Mouse (Mus musculus) midbrain, embryonic 13.5 days (tissue): ENCODE data around the gene Sufu. TPM values are rescaled to one million over a fixed set of nuclear protein-coding genes. Genes with fewer than 3 reads are reported as not detected.

Source experiments
- ATAC-seq: fragments of 200-750 bp; cut with Nextera tagmentation; 2 replicates; pipeline ENCODE4 v1.8.0; 2017; ENCODE audit warnings: mild to moderate bottlenecking, moderate TSS enrichment, moderate library complexity
- H3K27ac ChIP-seq: fragments of 300-500 bp; sonication (generic); 2 replicates; pipeline ENCODE4 v1.5.1; 2015; ENCODE audit warnings: inconsistent platforms, mild to moderate bottlenecking, moderate library complexity
- H3K27me3 ChIP-seq: fragments of 300-500 bp; sonication (generic); 2 replicates; pipeline ENCODE4 v1.6.1; 2015; ENCODE audit warnings: mild to moderate bottlenecking, inconsistent platforms
- H3K36me3 ChIP-seq: fragments of 300-500 bp; sonication (generic); 2 replicates; pipeline ENCODE4 v1.6.1; 2015; ENCODE audit warnings: mild to moderate bottlenecking, inconsistent platforms
- H3K4me1 ChIP-seq: fragments of 300-500 bp; sonication (generic); replicated peaks from 2 replicates; pipeline ENCODE4 v1.6.1; 2015; ENCODE audit warnings: inconsistent platforms
- H3K4me2 ChIP-seq: fragments of 300-500 bp; sonication (generic); replicated peaks from 2 replicates; pipeline ENCODE4 v1.6.1; 2015; ENCODE audit warnings: moderate library complexity, mild to moderate bottlenecking, inconsistent platforms
- H3K4me3 ChIP-seq: fragments of 300-500 bp; sonication (generic); replicated peaks from 2 replicates; pipeline ENCODE4 v1.5.1; 2015; ENCODE audit warnings: mild to moderate bottlenecking, inconsistent platforms
- H3K9ac ChIP-seq: fragments of 300-500 bp; sonication (generic); replicated peaks from 2 replicates; pipeline ENCODE4 v1.6.1; 2015; ENCODE audit warnings: mild to moderate bottlenecking, inconsistent platforms
- H3K9me3 ChIP-seq: fragments of 300-500 bp; sonication (generic); 2 replicates; pipeline ENCODE4 v1.6.1; 2016; ENCODE audit warnings: mild to moderate bottlenecking, inconsistent platforms
- WGBS: fragments of 180-500 bp; shearing (Covaris S2); methylation state at CpG from one replicate; pipeline ENCODE4 v1.1.7; 2015; 5-methylcytosine and 5-hydroxymethylcytosine counted together
- polyA plus RNA-seq: library from polyadenylated mRNA; unstranded; fragments of >200 nt; fragmentation: Nextera tagmentation; extraction: Ambion mirVana; gene quantifications from 2 replicates; pipeline ENCODE4 v1.2.1, GENCODE M21; 2015

The Sufu gene
- polyA plus RNA-seq, 1 experiment from 2014 or later = 28.6 TPM

DNA sequence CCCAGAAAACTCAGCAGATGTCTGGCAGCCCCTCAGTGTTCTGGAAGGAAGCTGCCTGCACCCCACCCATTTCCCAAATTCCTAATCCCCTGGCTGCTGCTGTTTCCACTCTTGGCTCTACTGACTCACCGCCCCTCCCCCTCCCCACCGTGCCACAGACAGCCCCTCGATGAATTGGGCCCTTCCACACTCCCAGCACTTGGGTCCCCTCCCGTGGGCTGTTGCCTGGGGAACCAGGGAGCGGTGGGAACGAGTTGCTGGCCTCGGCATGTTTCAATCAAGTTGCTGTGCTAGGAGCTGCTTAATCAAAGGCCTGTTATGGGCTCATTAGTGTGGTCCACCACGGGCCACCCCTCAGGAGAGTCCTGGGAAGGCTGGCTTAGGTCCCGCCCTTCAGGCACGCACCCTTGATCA is 80.7 kb downstream of the Sufu start:
- WGBS = 25% methylated on average over 10 of the region's 10 CpGs

DNA sequence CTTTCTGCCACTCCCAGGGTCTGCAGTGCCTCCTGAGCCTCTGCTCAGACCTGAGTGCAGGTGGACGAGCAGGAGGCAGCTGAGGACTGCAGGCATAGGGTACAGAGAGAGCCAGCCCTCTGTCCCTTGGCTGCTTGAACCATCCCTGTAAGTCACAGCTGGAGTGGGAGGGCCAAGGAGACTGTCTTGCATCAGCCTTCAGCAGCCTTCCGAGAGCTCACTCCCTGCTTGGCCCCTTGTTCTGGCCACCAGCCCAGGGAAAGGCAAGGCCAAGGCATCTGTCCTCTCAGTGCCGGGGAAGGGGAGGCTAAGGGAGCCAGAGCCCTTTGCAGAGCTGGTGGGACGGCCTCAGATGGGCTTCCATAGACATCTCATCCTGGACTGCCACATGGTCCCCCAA is 81.5 kb downstream of the Sufu start:
- H3K36me3 ChIP-seq = peaks cover 53% of the 10 kb centered on the region

More for the DNA sequence above, 80.7 kb downstream of the Sufu start:
- Histone ChIP-seq H3K27me3 (no peaks in the 10 kb centered on the region), H3K36me3 (peaks cover 54% of the 10 kb centered on the region), H3K9me3 (no peaks in the 10 kb centered on the region), H3K4me3 (no peak overlapping the region), H3K27ac (peak overlapping the region; percentile 36; the same call in 1 of the 2 replicates), H3K4me1 (peaks cover 39% of the 10 kb centered on the region), H3K9ac (no peak overlapping the region), H3K4me2 (no peak overlapping the region)
- no peak for ATAC-seq

GRCm38 (mm10) chr19:46478826-46479225 is 82.1 kb downstream of the Sufu start:
- peaks cover 51% of the 10 kb centered on the region for H3K36me3 ChIP-seq
- H3K4me1 ChIP-seq = peaks cover 51% of the 10 kb centered on the region
- no peak overlapping the region for H3K9ac ChIP-seq
- no peak for ATAC-seq
- H3K4me2 ChIP-seq = no peak overlapping the region
- no peaks in the 10 kb centered on the region for H3K27me3 ChIP-seq
- no peaks in the 10 kb centered on the region for H3K9me3 ChIP-seq
- WGBS = 84% methylated on average over 5 of the region's 5 CpGs
- H3K27ac ChIP-seq = no peak overlapping the region
- H3K4me3 ChIP-seq = no peak overlapping the region

More for the DNA sequence above, 81.5 kb downstream of the Sufu start:
- no peak overlapping the region for H3K4me2 ChIP-seq
- no peak for ATAC-seq
- H3K4me1 ChIP-seq = peaks cover 46% of the 10 kb centered on the region
- no peak overlapping the region for H3K4me3 ChIP-seq
- 90% methylated on average over 4 of the region's 4 CpGs for WGBS
- H3K27ac ChIP-seq = peak overlapping the region; percentile 36; the same call in 1 of the 2 replicates
- H3K9me3 ChIP-seq = no peaks in the 10 kb centered on the region
- H3K9ac ChIP-seq = 0 out of 2 replicates have a peak overlapping the region, but pooled peaks have one; percentile 6
- H3K27me3 ChIP-seq = no peaks in the 10 kb centered on the region

GRCm38 (mm10) chr19:46479306-46480075 is 82.8 kb downstream of the Sufu start:
- Histone ChIP-seq H3K27me3 (no peaks in the 10 kb centered on the region), H3K36me3 (peaks cover 51% of the 10 kb centered on the region), H3K4me3 (no peak overlapping the region), H3K9ac (no peak overlapping the region), H3K4me1 (peaks cover 58% of the 10 kb centered on the region), H3K9me3 (no peaks in the 10 kb centered on the region), H3K4me2 (no peak overlapping the region), H3K27ac (no peak overlapping the region)
- WGBS = 87% methylated on average over 21 of the region's 21 CpGs
- ATAC-seq = no peak

DNA sequence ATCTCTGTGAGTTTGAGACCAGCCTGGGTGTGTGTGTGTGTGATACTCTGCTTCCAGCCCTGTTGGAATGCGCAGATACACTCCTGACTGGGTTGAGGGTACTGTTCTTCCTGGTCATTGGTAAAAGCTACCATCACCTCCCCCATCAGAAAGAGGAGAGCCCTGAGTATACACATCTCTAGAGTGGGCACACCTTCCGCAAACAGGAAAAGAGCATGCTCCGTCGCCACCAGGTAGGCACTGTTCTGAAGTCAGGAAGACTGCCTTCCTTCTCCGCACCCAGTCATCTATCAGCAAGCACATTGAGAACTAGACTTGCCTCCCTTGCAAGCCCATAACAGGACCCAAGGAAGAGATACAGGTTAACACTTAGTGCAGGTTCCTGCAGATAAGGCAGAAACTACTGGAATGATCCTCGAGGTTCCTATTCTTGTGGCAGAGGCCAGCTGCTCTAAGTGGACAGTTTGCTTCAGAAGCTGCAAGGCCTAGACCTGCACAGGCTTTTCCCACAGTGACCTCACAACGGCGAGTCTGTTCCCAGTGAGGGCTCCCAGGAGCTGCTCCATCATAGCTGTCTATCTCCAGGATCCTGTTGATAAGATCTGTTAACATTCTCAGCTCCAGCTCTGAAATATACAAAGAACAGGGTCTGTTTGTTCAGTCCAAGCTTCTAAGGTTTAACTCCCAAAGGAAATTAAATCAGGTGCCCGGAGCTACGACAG is 84.1 kb downstream of the Sufu start:
- no peak for ATAC-seq
- H3K9ac ChIP-seq = 0 out of 2 replicates have a peak overlapping the region, but pooled peaks have one; percentile 19
- 64% methylated on average over 10 of the region's 10 CpGs for WGBS
- H3K4me2 ChIP-seq = no peak overlapping the region
- no peaks in the 10 kb centered on the region for H3K27me3 ChIP-seq
- peaks cover 50% of the 10 kb centered on the region for H3K36me3 ChIP-seq
- peak overlapping the region; percentile 67 for H3K27ac ChIP-seq
- no peaks in the 10 kb centered on the region for H3K9me3 ChIP-seq
- H3K4me3 ChIP-seq = no peak overlapping the region
- H3K4me1 ChIP-seq = peaks cover 60% of the 10 kb centered on the region

DNA sequence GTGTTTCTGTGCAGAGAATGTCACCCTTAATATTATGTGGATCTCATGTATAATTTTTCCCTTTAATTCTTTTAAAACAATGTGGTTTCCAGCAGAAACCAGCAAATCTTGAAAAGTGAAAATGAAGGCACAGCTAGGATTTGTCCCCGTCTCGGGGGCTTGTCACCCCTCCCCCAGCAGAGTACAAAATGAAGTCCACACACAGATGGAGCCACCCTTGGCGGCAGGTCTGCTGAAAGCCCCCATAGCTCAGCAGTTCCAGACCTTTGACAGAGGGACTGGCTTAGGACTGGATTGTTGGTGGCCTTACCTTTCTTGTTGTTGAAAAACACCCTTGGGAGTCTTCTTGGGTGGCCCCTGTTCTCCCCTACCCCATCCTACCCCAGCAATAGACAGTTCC is 84.7 kb downstream of the Sufu start:
- Histone ChIP-seq H3K9ac (peak overlapping the region; percentile 23; the same call in 1 of the 2 replicates), H3K4me2 (no peak overlapping the region), H3K36me3 (peaks cover 54% of the 10 kb centered on the region), H3K4me1 (peaks cover 60% of the 10 kb centered on the region), H3K27me3 (no peaks in the 10 kb centered on the region), H3K9me3 (no peaks in the 10 kb centered on the region), H3K4me3 (no peak overlapping the region), H3K27ac (peak overlapping the region; percentile 67)
- ATAC-seq = peak; percentile 35; the same call in 1 of the 2 replicates
- WGBS = 1% methylated on average over 3 of the region's 3 CpGs

- peaks cover 57% of the 10 kb centered on the region for H3K36me3 ChIP-seq
- H3K4me3 ChIP-seq = no peak overlapping the region
- H3K27me3 ChIP-seq = no peaks in the 10 kb centered on the region
- no peak overlapping the region for H3K4me2 ChIP-seq
- WGBS = 10% methylated on average over 4 of the region's 4 CpGs
- 0 out of 2 replicates have a peak overlapping the region, but pooled peaks have one; percentile 23 for H3K9ac ChIP-seq
- H3K4me1 ChIP-seq = peaks cover 59% of the 10 kb centered on the region
- H3K9me3 ChIP-seq = no peaks in the 10 kb centered on the region
- H3K27ac ChIP-seq = peak overlapping the region; percentile 67; the same call in 1 of the 2 replicates
- no peak for ATAC-seq
Measured at GRCm38 (mm10) chr19:46481756-46482155, 85.1 kb downstream of the Sufu start.

GRCm38 (mm10) chr19:46482896-46483516 is 86.3 kb downstream of the Sufu start:
- Histone ChIP-seq H3K27ac (no peak overlapping the region), H3K4me1 (peaks cover 48% of the 10 kb centered on the region), H3K27me3 (no peaks in the 10 kb centered on the region), H3K36me3 (peaks cover 57% of the 10 kb centered on the region), H3K9ac (no peak overlapping the region), H3K4me2 (no peak overlapping the region), H3K4me3 (no peak overlapping the region), H3K9me3 (no peaks in the 10 kb centered on the region)
- no peak for ATAC-seq
- 28% methylated on average over 14 of the region's 17 CpGs for WGBS

- Histone ChIP-seq H3K36me3 (peaks cover 50% of the 10 kb centered on the region), H3K4me1 (peaks cover 48% of the 10 kb centered on the region), H3K4me3 (no peak overlapping the region), H3K27me3 (no peaks in the 10 kb centered on the region), H3K4me2 (no peak overlapping the region), H3K27ac (peak overlapping the region; percentile 39; the same call in 1 of the 2 replicates), H3K9me3 (no peaks in the 10 kb centered on the region), H3K9ac (no peak overlapping the region)
- WGBS = 67% methylated on average over 15 of the region's 15 CpGs
- ATAC-seq = no peak
Measured at GRCm38 (mm10) chr19:46483701-46484328, 87.1 kb downstream of the Sufu start.

DNA sequence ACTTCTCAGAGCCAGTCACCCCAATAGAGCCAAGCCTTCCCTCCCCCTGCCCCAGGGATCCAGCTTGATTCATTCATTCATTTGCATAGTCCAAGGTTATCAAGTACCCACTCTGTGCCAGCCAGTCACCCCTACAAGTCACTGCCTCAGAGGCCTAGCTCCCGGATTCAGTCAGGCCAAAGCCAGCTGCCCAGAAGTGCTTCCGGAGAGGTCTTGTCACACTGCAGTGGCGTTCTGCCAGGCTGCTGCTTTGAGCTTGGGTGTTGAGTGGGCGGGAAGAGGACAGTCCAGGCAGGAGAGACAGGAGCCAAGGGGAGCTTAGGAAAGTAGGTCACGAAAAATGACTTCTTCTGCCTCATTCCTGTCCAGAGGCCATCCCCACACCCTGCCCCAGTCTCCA is 87.8 kb downstream of the Sufu start:
- Histone ChIP-seq H3K4me1 (peaks cover 48% of the 10 kb centered on the region), H3K27ac (peak overlapping the region; percentile 39; the same call in 1 of the 2 replicates), H3K9me3 (no peaks in the 10 kb centered on the region), H3K36me3 (peaks cover 46% of the 10 kb centered on the region), H3K4me3 (no peak overlapping the region), H3K9ac (no peak overlapping the region), H3K27me3 (no peaks in the 10 kb centered on the region), H3K4me2 (no peak overlapping the region)
- 75% methylated on average over 5 of the region's 5 CpGs for WGBS
- ATAC-seq = no peak

DNA sequence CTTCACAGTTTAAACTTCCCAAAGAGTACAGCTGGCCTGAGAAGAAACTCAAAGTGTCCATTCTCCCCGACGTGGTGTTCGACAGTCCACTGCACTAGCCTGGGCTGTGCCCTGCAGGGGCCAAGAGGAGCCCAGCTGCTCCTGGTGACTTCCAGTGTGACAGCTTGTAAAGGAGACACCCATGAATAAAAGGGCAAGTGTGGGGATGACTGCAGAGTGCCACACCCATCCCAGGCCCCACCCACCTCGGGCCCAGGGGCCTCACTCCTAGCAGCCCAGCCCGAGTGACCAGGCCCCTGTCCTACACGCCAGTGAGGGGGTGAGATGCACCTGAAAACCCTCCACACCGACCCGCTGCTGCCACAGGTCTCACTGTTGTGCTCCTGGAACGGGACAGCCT is 89.2 kb downstream of the Sufu start:
- H3K4me3 ChIP-seq = no peak overlapping the region
- H3K27ac ChIP-seq = no peak overlapping the region
- peaks cover 43% of the 10 kb centered on the region for H3K4me1 ChIP-seq
- no peak for ATAC-seq
- H3K36me3 ChIP-seq = peaks cover 40% of the 10 kb centered on the region
- WGBS = 81% methylated on average over 9 of the region's 9 CpGs
- H3K9ac ChIP-seq = no peak overlapping the region
- H3K27me3 ChIP-seq = no peaks in the 10 kb centered on the region
- no peaks in the 10 kb centered on the region for H3K9me3 ChIP-seq
- no peak overlapping the region for H3K4me2 ChIP-seq
